Mouse (Mus musculus) kidney, adult 2 months (tissue): Measurements from ENCODE around the gene Gcdh. TPM values are rescaled to one million over a fixed set of nuclear protein-coding genes. Genes with fewer than 3 reads are reported as not detected.
A peak's percentile ranks its signal among the peaks of the same experiment; 100 is the strongest.

Source experiments
- DNase-seq: peaks from one replicate; pipeline ENCODE4 v3.0.0; 2021
- H3K27ac ChIP-seq: fragments of 200-500 bp; 2 replicates; pipeline ENCODE4 v1.5.1; 2012; ENCODE audit warnings: low read depth, low read length, control low read depth, inconsistent platforms; ENCODE audit not compliant: insufficient read depth
- H3K27me3 ChIP-seq: fragments of 200-500 bp; replicated peaks from 2 replicates; pipeline ENCODE4 v1.6.1; 2012; ENCODE audit warnings: mild to moderate bottlenecking, moderate library complexity, low read length, inconsistent platforms; ENCODE audit not compliant: control insufficient read depth, insufficient read depth
- H3K36me3 ChIP-seq: fragments of 200-500 bp; 2 replicates; pipeline ENCODE4 v1.6.1; 2012; ENCODE audit warnings: mild to moderate bottlenecking, moderate library complexity, low read length, inconsistent platforms; ENCODE audit not compliant: control insufficient read depth, insufficient read depth
- H3K4me1 ChIP-seq: fragments of 200-500 bp; 2 replicates; pipeline ENCODE4 v1.6.1; 2011; ENCODE audit warnings: low read length; ENCODE audit not compliant: control insufficient read depth, insufficient read depth
- H3K4me3 ChIP-seq: fragments of 200-500 bp; 2 replicates; pipeline ENCODE4 v1.5.1; 2011; ENCODE audit warnings: mild to moderate bottlenecking, low read depth, low read length, control low read depth; ENCODE audit not compliant: insufficient read depth
- CTCF ChIP-seq: fragments of 200-500 bp; conservative IDR thresholded peaks from 2 replicates; pipeline ENCODE4 v1.5.1; 2011; ENCODE audit warnings: low read depth, mild to moderate bottlenecking, control low read depth, low read length, moderate library complexity, mixed read lengths; ENCODE audit not compliant: insufficient read depth, insufficient read length
- POLR2A ChIP-seq: fragments of 200-500 bp; IDR thresholded peaks from one replicate; pipeline ENCODE4 v1.6.1; 2011; ENCODE audit warnings: low read depth, low read length, control low read depth
- WGBS: fragments of 180-500 bp; shearing (Covaris S2); methylation state at CpG from one replicate; pipeline ENCODE4 v1.1.7; 2018; 5-methylcytosine and 5-hydroxymethylcytosine counted together
- polyA plus RNA-seq: library from polyadenylated mRNA; depleted of rRNA; stranded (reverse); fragments of >200 nt; gene quantifications from 2 replicates; pipeline ENCODE4 v1.2.3, GENCODE M21; 2012

Gcdh gene
- polyA plus RNA-seq, 1 experiment: 700 TPM

DNA sequence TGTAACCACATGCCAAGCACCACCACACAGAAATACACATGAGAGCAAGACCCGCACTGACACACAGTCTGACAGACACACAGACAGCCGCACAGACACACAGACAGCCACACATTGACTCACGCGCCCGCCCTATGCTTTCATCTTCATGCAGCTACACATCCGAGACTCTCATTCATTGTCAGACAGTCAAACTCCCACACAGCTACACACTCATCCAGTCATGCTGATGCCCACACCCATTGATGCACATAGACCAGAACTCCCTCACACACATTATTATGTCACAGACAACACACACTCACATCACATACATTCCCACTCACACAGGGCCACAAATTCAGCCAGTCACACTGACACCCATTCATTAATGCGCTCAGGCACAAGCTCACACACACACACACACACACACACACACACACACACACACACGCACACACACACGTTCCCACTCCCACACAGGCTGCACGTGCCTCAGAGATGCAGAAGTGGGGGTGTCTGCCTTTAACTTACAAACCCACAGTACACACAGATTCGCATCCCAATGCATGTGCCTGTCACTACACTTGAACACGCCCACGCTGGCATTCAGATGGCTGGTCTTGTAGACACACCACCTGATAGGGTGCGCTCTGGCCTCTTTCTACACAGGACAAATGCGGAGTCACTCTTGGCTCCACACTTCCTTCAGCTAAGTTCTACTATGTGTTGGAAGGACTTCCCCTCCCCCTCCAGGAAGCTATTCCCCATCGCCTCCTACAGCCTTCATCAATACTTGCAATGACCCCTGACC, 40.2 kb upstream of the Gcdh start:
- 73% methylated on average over 16 of the region's 16 CpGs for WGBS
- Histone ChIP-seq H3K27me3 (peaks cover 3% of the 10 kb centered on the region), H3K4me3 (no peak overlapping the region), H3K27ac (no peak overlapping the region), H3K36me3 (no peaks in the 10 kb centered on the region), H3K4me1 (no peaks in the 10 kb centered on the region)
- TF ChIP-seq POLR2A (no peak), CTCF (no peak)
- no peak for DNase-seq

DNA sequence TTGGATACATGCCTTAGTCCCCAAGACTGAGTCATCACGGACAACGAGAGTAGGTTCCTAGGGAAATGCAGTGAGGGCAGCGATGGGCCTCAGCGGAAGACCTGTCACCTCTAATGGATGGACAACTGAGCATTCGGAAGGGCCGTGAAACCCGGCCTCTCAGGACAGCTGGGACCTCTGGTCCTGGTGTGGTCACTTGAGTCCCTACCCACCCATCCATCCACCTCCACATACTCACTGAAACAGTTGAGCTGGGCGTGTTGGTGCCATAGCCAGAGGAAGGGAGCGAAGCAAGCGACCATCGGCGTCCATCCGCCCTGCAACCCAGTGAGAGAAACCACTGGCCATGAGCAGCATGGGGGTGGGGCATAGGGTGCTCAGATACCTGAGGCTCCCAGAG, 36.9 kb upstream of the Gcdh start:
- Histone ChIP-seq H3K36me3 (no peaks in the 10 kb centered on the region), H3K4me1 (no peaks in the 10 kb centered on the region), H3K4me3 (no peak overlapping the region), H3K27me3 (peaks cover 3% of the 10 kb centered on the region), H3K27ac (no peak overlapping the region)
- WGBS: 80% methylated on average over 13 of the region's 13 CpGs
- no peak for DNase-seq
- TF ChIP-seq CTCF: no peak
- no peak for TF ChIP-seq POLR2A

DNA sequence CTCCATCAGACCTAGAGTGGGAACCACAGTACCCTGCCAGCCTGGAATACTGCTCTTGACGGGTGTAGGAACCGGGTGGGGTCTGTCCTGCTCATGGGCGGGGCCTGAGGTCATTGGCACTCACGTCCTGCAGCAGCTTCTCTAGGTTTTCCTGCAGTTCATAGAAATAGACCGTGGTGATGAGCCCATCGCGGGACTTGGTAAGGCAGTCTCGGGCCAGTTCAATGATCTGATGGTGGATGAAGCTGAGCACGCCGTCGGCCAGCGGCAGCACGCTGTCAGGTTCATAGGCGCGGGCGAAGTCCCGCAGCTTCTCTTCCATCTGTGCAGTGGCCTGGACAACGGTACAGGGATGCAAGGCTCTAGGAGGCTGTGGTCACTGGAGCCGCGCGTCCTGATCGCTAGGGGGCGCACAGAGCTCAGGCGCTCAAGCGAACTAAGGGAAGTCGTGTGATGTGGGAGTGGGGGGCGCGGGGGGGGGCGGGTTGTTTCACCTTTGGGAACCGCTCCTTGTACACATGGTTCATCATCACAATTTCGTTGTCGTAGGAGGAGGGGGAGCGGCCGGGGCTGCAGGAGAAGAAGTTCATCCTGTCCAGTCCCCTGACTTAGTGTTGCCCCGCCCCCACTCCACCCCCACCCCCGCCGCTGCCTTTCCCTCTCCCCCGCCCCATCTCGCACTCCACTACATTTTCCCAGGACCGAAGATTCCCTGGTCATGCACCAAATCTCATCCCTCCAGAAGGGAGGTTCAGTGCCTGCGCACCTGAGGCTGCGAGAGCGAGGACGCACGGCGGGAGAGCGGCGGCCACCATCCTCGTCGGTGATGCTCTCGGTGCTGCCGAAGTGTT, 35.0 kb upstream of the Gcdh start:
- TF ChIP-seq CTCF (peak; percentile 78), POLR2A (no peak)
- Histone ChIP-seq H3K27ac (no peak overlapping the region), H3K4me1 (no peaks in the 10 kb centered on the region), H3K27me3 (no peaks in the 10 kb centered on the region), H3K4me3 (no peak overlapping the region), H3K36me3 (no peaks in the 10 kb centered on the region)
- WGBS: 3% methylated on average over 52 of the region's 52 CpGs
- DNase-seq: peak; percentile 70

DNA sequence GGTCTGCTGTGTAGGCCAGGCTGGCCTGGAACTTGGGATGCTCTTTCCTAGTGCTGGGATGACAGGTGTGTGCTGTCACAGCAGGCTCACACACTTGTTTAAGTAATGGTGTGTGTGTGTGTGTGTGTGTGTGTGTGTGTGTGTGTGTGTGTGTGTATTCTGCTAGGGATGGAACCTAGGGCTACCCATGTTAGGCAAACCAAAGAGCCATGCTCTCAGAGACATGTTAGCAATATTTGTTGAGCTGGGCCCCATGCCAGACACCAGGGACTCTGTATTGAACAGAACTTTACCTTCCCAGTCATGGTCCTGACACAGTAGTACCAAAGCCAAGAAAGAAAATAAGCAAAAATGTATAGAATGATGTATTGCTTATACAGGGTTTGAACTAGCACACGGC, 33.8 kb upstream of the Gcdh start:
- Histone ChIP-seq H3K36me3 (no peaks in the 10 kb centered on the region), H3K27ac (no peak overlapping the region), H3K4me3 (no peak overlapping the region), H3K27me3 (no peaks in the 10 kb centered on the region), H3K4me1 (no peaks in the 10 kb centered on the region)
- TF ChIP-seq POLR2A (no peak), CTCF (no peak)
- 85% methylated on average over 1 of the region's 1 CpGs for WGBS
- DNase-seq: no peak

DNA sequence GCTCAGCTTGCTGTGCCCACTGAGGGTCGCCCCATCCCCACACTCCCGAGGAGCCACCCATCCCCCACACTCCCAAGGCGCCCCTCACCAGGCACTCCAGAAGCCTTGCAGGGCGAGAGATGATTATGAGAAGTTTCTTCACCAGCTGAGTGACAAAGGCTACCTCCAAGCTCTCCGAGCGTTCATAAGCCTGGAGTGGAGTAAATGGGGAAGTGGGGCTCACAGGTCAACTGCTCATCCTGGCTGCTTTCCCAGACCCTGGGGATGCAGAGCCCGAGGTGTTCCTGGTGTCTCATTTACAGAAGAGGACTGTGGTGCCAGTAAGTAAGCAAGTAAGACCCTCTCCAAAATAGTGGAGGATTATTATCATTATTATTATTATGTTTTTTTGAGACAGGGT, 31.8 kb upstream of the Gcdh start:
- no peaks in the 10 kb centered on the region for H3K27me3 ChIP-seq
- no peaks in the 10 kb centered on the region for H3K36me3 ChIP-seq
- H3K4me3 ChIP-seq: no peak overlapping the region
- DNase-seq: no peak
- TF ChIP-seq POLR2A (no peak), CTCF (no peak)
- no peaks in the 10 kb centered on the region for H3K4me1 ChIP-seq
- WGBS: 51% methylated on average over 7 of the region's 7 CpGs
- no peak overlapping the region for H3K27ac ChIP-seq

GRCm38 (mm10) chr8:84921596-84921995, 27.9 kb upstream of the Gcdh start:
- no peak for DNase-seq
- no peak overlapping the region for H3K4me3 ChIP-seq
- TF ChIP-seq CTCF: no peak
- no peak for TF ChIP-seq POLR2A
- H3K27ac ChIP-seq: no peak overlapping the region
- no peaks in the 10 kb centered on the region for H3K27me3 ChIP-seq
- no peaks in the 10 kb centered on the region for H3K4me1 ChIP-seq
- WGBS: 66% methylated on average over 2 of the region's 2 CpGs
- H3K36me3 ChIP-seq: no peaks in the 10 kb centered on the region

GRCm38 (mm10) chr8:84918646-84919045, 24.9 kb upstream of the Gcdh start:
- no peak for DNase-seq
- Histone ChIP-seq H3K27me3 (no peaks in the 10 kb centered on the region), H3K4me1 (no peaks in the 10 kb centered on the region), H3K4me3 (no peak overlapping the region), H3K36me3 (no peaks in the 10 kb centered on the region), H3K27ac (no peak overlapping the region)
- 95% methylated on average over 15 of the region's 15 CpGs for WGBS
- TF ChIP-seq POLR2A (no peak), CTCF (no peak)
